Mouse (Mus musculus) neural tube, embryonic 15.5 days (tissue): Measurements from ENCODE around the gene Gm17521. TPM values are rescaled to one million over a fixed set of nuclear protein-coding genes. Genes with fewer than 3 reads are reported as not detected.
"Not testable (repeated sequence)": the region's sequence is repeated elsewhere in the genome, so short reads cannot be mapped to it uniquely, and the experiment has no call there.

Experiments
- ATAC-seq: fragments of 200-750 bp; cut with Nextera tagmentation; 2 replicates; pipeline ENCODE4 v1.8.0; 2017; ENCODE audit warnings: mild to moderate bottlenecking, moderate TSS enrichment, moderate library complexity; ENCODE audit not compliant: low FRiP score
- H3K27ac ChIP-seq: fragments of 300-500 bp; sonication (generic); replicated peaks from 2 replicates; pipeline ENCODE4 v1.5.1; 2015; ENCODE audit warnings: mild to moderate bottlenecking, inconsistent platforms
- H3K27me3 ChIP-seq: fragments of 300-500 bp; sonication (generic); replicated peaks from 2 replicates; pipeline ENCODE4 v1.6.1; 2015; ENCODE audit warnings: inconsistent platforms
- H3K36me3 ChIP-seq: fragments of 300-500 bp; sonication (generic); 2 replicates; pipeline ENCODE4 v1.6.1; 2015; ENCODE audit warnings: inconsistent platforms
- H3K4me1 ChIP-seq: fragments of 300-500 bp; sonication (generic); 2 replicates; pipeline ENCODE4 v1.6.1; 2015; ENCODE audit warnings: inconsistent platforms
- H3K4me2 ChIP-seq: fragments of 300-500 bp; sonication (generic); 2 replicates; pipeline ENCODE4 v1.6.1; 2015; ENCODE audit warnings: inconsistent platforms, mild to moderate bottlenecking, moderate library complexity
- H3K4me3 ChIP-seq: fragments of 300-500 bp; sonication (generic); replicated peaks from 2 replicates; pipeline ENCODE4 v1.5.1; 2015; ENCODE audit warnings: mild to moderate bottlenecking, inconsistent platforms
- H3K9ac ChIP-seq: fragments of 300-500 bp; sonication (generic); replicated peaks from 2 replicates; pipeline ENCODE4 v1.6.1; 2015; ENCODE audit warnings: mild to moderate bottlenecking, inconsistent platforms
- H3K9me3 ChIP-seq: fragments of 300-500 bp; sonication (generic); replicated peaks from 2 replicates; pipeline ENCODE4 v1.6.1; 2016; ENCODE audit warnings: inconsistent platforms
- WGBS: fragments of 180-500 bp; shearing (Covaris S2); methylation state at CpG from one replicate; pipeline ENCODE4 v1.1.7; 2015; ENCODE audit warnings: mixed read lengths; 5-methylcytosine and 5-hydroxymethylcytosine counted together
- polyA plus RNA-seq: library from polyadenylated mRNA; unstranded; fragments of >200 nt; fragmentation: Nextera tagmentation; extraction: Ambion mirVana; gene quantifications from 2 replicates; pipeline ENCODE4 v1.2.1, GENCODE M21; 2015

Gene Gm17521
- not detected in 2 replicates for polyA plus RNA-seq

GRCm38 (mm10) chrX:123029569-123029968, at the start of gene Gm17521:
Gene Gm17521, minus strand, starts transcription at chrX:123029669.
- not testable (repeated sequence) for H3K27ac ChIP-seq, H3K36me3 ChIP-seq, H3K9me3 ChIP-seq, H3K9ac ChIP-seq, H3K4me1 ChIP-seq, ATAC-seq, H3K4me3 ChIP-seq, H3K4me2 ChIP-seq, H3K27me3 ChIP-seq
- 78% methylated on average over 1 of the region's 1 CpGs for WGBS

GRCm38 (mm10) chrX:123043956-123044355, 14.5 kb upstream of the Gm17521 start:
- no peak overlapping the region for H3K4me3 ChIP-seq
- no peaks in the 10 kb centered on the region for H3K27me3 ChIP-seq
- no peaks in the 10 kb centered on the region for H3K36me3 ChIP-seq
- no peaks in the 10 kb centered on the region for H3K4me1 ChIP-seq
- H3K4me2 ChIP-seq = no peak overlapping the region
- H3K9me3 ChIP-seq = no peaks in the 10 kb centered on the region
- ATAC-seq = no peak
- H3K9ac ChIP-seq = no peak overlapping the region
- H3K27ac ChIP-seq = no peak overlapping the region

GRCm38 (mm10) chrX:123043516-123043915, 14.0 kb upstream of the Gm17521 start:
- WGBS = 63% methylated on average over 4 of the region's 4 CpGs

More at GRCm38 (mm10) chrX:123043516-123043915, 14.0 kb upstream of the Gm17521 start:
- H3K27ac ChIP-seq = no peak overlapping the region
- H3K9me3 ChIP-seq = no peaks in the 10 kb centered on the region
- H3K9ac ChIP-seq = no peak overlapping the region
- no peaks in the 10 kb centered on the region for H3K4me1 ChIP-seq
- no peak for ATAC-seq
- H3K36me3 ChIP-seq = no peaks in the 10 kb centered on the region
- H3K4me3 ChIP-seq = no peak overlapping the region
- H3K4me2 ChIP-seq = no peak overlapping the region
- no peaks in the 10 kb centered on the region for H3K27me3 ChIP-seq

Other genes starting within 250 kb of the Gm17521 start
- 31.7 and 36.6 TPM in 2 replicates for gene Cldn34c1, start 73.8 kb upstream of the Gm17521 start, polyA plus RNA-seq
- gene Srsx, start 192.8 kb upstream of the Gm17521 start, polyA plus RNA-seq = not detected in 2 replicates
- not detected in 2 replicates for gene Gm17577, start 217.2 kb upstream of the Gm17521 start, polyA plus RNA-seq